Mouse (Mus musculus) heart, embryonic 14.5 days (tissue): Measurements from ENCODE around the gene Khdrbs1. TPM values are rescaled to one million over a fixed set of nuclear protein-coding genes. Genes with fewer than 3 reads are reported as not detected.

ENCODE experiments used
- ATAC-seq: fragments of 200-750 bp; cut with Nextera tagmentation; 2 replicates; pipeline ENCODE4 v1.8.0; 2017; ENCODE audit warnings: low read depth, moderate TSS enrichment; ENCODE audit not compliant: insufficient number of reproducible peaks, insufficient read depth, low FRiP score
- H3K27ac ChIP-seq, 2 experiments: fragments of 200-500 bp in 1 of 2; fragments of 300-500 bp in 1 of 2; sonication (generic) in 1 of 2; replicated peaks in 1 of 2; 2 replicates each; pipeline ENCODE4 v1.5.1; 2012 to 2014; ENCODE audit warnings: low read depth in 2 of 2, low read length in 2 of 2, control low read depth in 1 of 2, mild to moderate bottlenecking in 1 of 2, mixed read lengths in 1 of 2; ENCODE audit not compliant: control insufficient read depth in 1 of 2, insufficient read depth in 1 of 2
- H3K27me3 ChIP-seq: fragments of 300-500 bp; sonication (generic); 2 replicates; pipeline ENCODE4 v1.6.1; 2014; ENCODE audit warnings: mild to moderate bottlenecking, low read length, control low read depth; ENCODE audit not compliant: control insufficient read depth, insufficient read depth
- H3K36me3 ChIP-seq: fragments of 300-500 bp; sonication (generic); 2 replicates; pipeline ENCODE4 v1.6.1; 2014; ENCODE audit warnings: mild to moderate bottlenecking, control low read depth, low read length, mixed read lengths; ENCODE audit not compliant: control insufficient read depth, insufficient read depth
- H3K4me1 ChIP-seq, 2 experiments: fragments of 200-500 bp in 1 of 2; fragments of 300-500 bp in 1 of 2; sonication (generic) in 1 of 2; 2 replicates each; pipeline ENCODE4 v1.6.1; 2012 to 2014; ENCODE audit warnings: low read length in 2 of 2, control low read depth in 1 of 2, mixed read lengths in 1 of 2; ENCODE audit not compliant: control insufficient read depth in 2 of 2, insufficient read depth in 2 of 2
- H3K4me2 ChIP-seq: fragments of 300-500 bp; sonication (generic); 2 replicates; pipeline ENCODE4 v1.6.1; 2014; ENCODE audit warnings: mild to moderate bottlenecking, low read length
- H3K4me3 ChIP-seq, 2 experiments: fragments of 200-500 bp in 1 of 2; fragments of 300-500 bp in 1 of 2; sonication (generic) in 1 of 2; 2 replicates each; pipeline ENCODE4 v1.5.1; 2012 to 2014; ENCODE audit warnings: low read length in 2 of 2, mild to moderate bottlenecking in 2 of 2, control low read depth in 1 of 2, low read depth in 1 of 2, moderate library complexity in 1 of 2; ENCODE audit not compliant: control insufficient read depth in 1 of 2, insufficient read depth in 1 of 2
- H3K9ac ChIP-seq: fragments of 300-500 bp; sonication (generic); 2 replicates; pipeline ENCODE4 v1.6.1; 2014; ENCODE audit warnings: mild to moderate bottlenecking, low read length
- H3K9me3 ChIP-seq: fragments of 300-500 bp; sonication (generic); 2 replicates; pipeline ENCODE4 v1.6.1; 2016; ENCODE audit warnings: low read length, control low read depth; ENCODE audit not compliant: control insufficient read depth
- WGBS: fragments of 180-500 bp; shearing (Covaris S2); extraction: QIAGEN DNeasy Blood & Tissue Kit; methylation state at CpG from one replicate; pipeline ENCODE4 v1.1.7; 2014; 5-methylcytosine and 5-hydroxymethylcytosine counted together
- polyA plus RNA-seq: library from polyadenylated mRNA; unstranded; fragments of >200 nt; fragmentation: Nextera tagmentation; extraction: Ambion mirVana; gene quantifications from 2 replicates; pipeline ENCODE4 v1.2.1, GENCODE M21; 2014

Khdrbs1 gene
- 69.6 and 74.0 TPM in 2 replicates for polyA plus RNA-seq

DNA sequence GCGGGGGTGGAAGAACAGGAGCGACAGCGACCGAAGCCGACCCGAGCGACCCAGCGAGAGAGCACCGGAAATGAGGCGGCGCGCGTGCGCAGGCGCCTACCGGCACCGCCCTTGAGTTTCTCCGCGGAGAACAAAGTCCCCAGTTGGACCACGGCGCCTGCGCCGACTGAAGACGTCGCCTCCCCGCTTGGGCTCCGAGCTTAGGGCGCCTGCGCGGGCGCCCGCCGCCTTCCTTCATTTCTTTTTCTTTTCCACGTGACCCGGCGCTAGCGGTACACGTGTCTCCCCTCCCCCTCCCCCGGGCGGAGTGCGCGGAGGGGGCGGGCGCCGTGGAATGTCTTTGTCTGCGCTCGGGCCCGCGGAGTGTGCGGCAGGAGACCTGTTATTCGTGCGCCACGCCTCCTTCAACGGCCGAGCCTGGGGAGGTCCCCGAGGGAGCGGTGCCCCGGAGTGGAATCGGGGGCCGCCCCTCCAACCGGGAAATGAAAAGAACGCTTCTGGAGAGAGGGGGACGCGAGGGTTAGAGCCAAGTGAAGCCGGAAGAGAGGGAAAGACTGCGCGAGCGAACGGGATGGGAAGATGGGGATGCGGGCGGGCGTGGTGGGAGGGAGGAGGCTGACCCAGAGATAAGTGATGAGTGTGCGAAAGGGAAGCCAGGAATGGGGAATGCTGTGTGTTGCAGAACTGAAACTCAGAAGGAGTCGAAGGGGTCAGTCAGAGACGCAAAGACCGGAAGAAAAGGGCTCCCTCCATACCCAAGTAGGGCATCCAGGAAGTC lies at the start of gene Khdrbs1:
Gene Khdrbs1, minus strand, starts transcription at position 72 of the 778 bp plus-strand sequence.
- Histone ChIP-seq H3K4me1 (peaks cover 7 to 30% of the 10 kb centered on the region in 2 experiments; a peak in 3 of 4 replicates), H3K36me3 (no peaks in the 10 kb centered on the region), H3K27ac (peak within 1 kb of the TSS; percentile 98), H3K4me2 (peak within 1 kb of the TSS; percentile 75), H3K9ac (peak within 1 kb of the TSS; percentile 100), H3K27me3 (no peaks in the 10 kb centered on the region), H3K9me3 (no peaks in the 10 kb centered on the region), H3K4me3 (peak within 1 kb of the TSS; percentile 74 to 100)
- under 1% methylated on average over 69 of the region's 76 CpGs for WGBS
- ATAC-seq: peak; percentile 93

DNA sequence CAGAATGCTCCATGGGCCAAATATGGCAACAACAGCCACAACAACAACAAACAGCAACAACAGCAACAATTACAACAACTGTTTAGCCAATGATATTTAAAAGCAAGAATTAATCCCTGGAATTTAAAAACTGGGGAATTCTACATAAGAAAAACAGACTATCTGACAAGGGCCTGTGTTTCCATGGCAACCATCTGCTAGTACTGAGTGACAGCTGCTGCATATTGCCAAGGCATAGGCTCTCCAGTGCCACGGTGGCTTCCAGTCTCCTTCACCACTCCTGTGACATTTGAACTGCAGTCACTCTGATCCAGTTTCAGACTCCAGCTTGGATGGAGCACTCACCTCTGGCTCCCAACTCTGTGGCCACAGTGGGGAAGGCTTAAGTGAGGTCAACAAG lies 49.3 kb upstream of the Khdrbs1 start:
- Histone ChIP-seq H3K36me3 (no peaks in the 10 kb centered on the region), H3K27me3 (no peaks in the 10 kb centered on the region), H3K9me3 (no peaks in the 10 kb centered on the region), H3K4me3 (no peak overlapping the region), H3K4me2 (no peak overlapping the region), H3K4me1 (peaks cover 22 to 28% of the 10 kb centered on the region in 2 experiments), H3K27ac (no peak overlapping the region), H3K9ac (no peak overlapping the region)
- ATAC-seq: no peak
- WGBS: 23% methylated on average over 1 of the region's 1 CpGs

DNA sequence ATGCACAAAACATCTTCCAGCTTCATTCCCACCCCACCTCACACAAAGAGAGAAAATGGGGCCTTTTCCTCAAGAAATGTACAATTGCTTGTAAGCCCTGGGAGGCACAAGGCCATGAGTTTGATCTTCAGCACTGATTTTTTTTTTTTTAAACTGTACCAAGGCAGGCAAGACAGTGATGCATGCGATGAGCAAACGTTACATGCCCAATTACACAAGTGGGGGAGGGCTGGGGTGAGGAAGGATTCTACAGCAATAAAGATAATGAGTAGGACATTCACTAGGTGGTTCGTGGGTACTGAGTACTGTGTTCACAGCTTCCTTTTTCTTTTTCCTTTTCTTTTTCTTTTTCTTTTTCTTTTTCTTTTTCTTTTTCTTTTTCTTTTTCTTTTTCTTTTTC lies 48.4 kb upstream of the Khdrbs1 start:
- no peaks in the 10 kb centered on the region for H3K27me3 ChIP-seq
- WGBS: 78% methylated on average over 3 of the region's 3 CpGs
- H3K9ac ChIP-seq: no peak overlapping the region
- no peaks in the 10 kb centered on the region for H3K9me3 ChIP-seq
- no peak overlapping the region for H3K4me3 ChIP-seq
- no peaks in the 10 kb centered on the region for H3K36me3 ChIP-seq
- H3K27ac ChIP-seq: no peak overlapping the region
- ATAC-seq: no peak
- no peak overlapping the region for H3K4me2 ChIP-seq
- H3K4me1 ChIP-seq: peaks cover 13 to 20% of the 10 kb centered on the region in 2 experiments

DNA sequence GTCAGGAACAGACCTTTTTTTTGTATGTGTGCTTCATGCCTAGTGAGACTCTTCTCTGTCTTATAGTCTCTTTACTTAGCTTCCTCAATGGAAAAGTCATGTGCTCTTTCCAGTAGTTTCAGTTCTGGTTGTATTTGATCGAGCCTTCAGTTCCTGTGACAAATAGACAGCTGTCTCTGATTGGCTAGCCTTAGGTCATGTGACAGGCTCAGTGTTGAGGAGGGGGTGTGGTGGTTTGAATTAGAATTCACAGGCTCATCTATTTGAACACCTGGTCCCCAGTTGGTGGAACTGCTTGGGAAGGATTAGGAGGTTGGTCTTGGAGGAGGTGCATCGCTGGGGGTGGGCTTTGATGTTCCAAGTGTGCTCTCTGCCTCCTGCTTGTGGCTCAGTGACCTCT lies 47.5 kb upstream of the Khdrbs1 start:
- H3K4me3 ChIP-seq: no peak overlapping the region
- H3K27ac ChIP-seq: no peak overlapping the region
- H3K9me3 ChIP-seq: no peaks in the 10 kb centered on the region
- H3K9ac ChIP-seq: no peak overlapping the region
- no peak for ATAC-seq
- H3K36me3 ChIP-seq: no peaks in the 10 kb centered on the region
- 96% methylated on average over 2 of the region's 2 CpGs for WGBS
- no peaks in the 10 kb centered on the region for H3K27me3 ChIP-seq
- no peak overlapping the region for H3K4me2 ChIP-seq
- peaks cover 5 to 12% of the 10 kb centered on the region in 2 experiments for H3K4me1 ChIP-seq

DNA sequence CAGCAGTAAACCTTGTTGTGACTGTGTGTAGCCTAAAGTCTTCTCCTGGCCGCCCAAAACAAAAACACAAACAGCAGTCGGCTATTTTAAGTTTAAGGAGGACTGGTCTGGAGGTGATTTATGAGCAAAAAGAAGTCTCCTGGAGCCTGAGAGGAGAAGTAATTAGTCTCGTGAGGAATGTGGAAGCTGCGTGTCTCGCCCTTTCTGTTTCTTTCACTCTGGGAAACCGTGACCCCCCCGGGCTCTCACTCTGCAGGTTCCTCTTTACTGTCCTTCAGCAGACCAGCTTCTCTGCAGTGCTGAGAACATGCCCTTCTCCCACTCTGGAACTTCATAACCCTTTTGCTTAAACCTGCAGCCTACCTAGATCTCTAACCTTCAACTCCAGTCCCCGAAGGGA lies 46.6 kb upstream of the Khdrbs1 start:
- Histone ChIP-seq H3K9ac (no peak overlapping the region), H3K4me1 (peaks cover 3 to 6% of the 10 kb centered on the region in 2 experiments; a peak in 1 of 4 replicates), H3K27me3 (no peaks in the 10 kb centered on the region), H3K27ac (no peak overlapping the region), H3K36me3 (no peaks in the 10 kb centered on the region), H3K4me3 (no peak overlapping the region), H3K9me3 (no peaks in the 10 kb centered on the region), H3K4me2 (no peak overlapping the region)
- no peak for ATAC-seq
- 68% methylated on average over 8 of the region's 8 CpGs for WGBS

DNA sequence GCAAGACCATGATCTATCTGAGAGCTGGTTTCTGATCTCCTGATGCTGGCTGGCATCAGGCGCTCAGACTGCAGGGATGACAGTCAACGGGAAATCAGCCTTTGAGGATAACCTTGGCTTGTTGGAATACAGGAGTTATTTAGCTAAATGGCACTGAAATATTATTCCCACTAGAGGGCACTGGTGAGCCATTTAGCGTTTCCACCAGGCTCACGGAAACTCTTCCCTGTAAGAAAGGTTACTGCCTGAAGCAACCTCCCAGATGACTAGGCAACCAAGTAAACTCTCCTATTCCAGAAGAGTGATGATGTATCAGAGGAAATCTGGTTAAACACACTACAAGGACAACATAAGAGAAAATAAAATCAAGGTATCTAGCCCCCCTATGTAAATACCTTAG lies 43.1 kb upstream of the Khdrbs1 start:
- 3% methylated on average over 4 of the region's 4 CpGs for WGBS
- H3K4me2 ChIP-seq: no peak overlapping the region
- H3K9ac ChIP-seq: no peak overlapping the region
- peaks cover 7 to 17% of the 10 kb centered on the region in 2 experiments for H3K4me1 ChIP-seq
- ATAC-seq: no peak
- H3K36me3 ChIP-seq: no peaks in the 10 kb centered on the region
- H3K27ac ChIP-seq: no peak overlapping the region
- no peaks in the 10 kb centered on the region for H3K9me3 ChIP-seq
- no peaks in the 10 kb centered on the region for H3K27me3 ChIP-seq
- no peak overlapping the region for H3K4me3 ChIP-seq

DNA sequence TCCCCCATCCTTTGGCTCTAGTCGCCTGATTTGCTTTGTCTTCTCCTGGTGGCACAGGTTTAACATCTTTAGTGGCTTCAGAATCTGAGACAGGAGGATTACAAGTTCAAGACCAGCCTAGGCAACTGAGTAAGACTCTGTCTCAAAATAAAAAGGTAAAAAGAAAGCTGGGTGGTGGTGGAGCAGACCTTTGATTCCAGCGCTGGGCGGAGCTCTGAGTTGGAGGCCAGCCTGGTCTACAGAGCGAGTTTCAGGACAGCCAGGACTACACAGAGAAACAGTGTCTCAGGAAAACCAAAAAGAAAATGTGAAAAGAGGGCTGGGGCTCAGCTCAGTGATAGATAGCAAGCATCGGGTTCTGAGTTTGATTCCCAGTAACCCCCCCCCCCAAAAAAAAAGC lies 41.4 kb upstream of the Khdrbs1 start:
- Histone ChIP-seq H3K27ac (no peak overlapping the region), H3K4me1 (peaks cover 7 to 17% of the 10 kb centered on the region in 2 experiments), H3K36me3 (no peaks in the 10 kb centered on the region), H3K9me3 (no peaks in the 10 kb centered on the region), H3K4me2 (no peak overlapping the region), H3K9ac (no peak overlapping the region), H3K27me3 (no peaks in the 10 kb centered on the region), H3K4me3 (no peak overlapping the region)
- no peak for ATAC-seq
- WGBS: 89% methylated on average over 5 of the region's 5 CpGs
